In genomic region chr11:76064411-76064810, GRCm38 (mm10) we compare ENCODE assay signal across 27 mouse cellular contexts. TPM values are rescaled to one million over a fixed set of nuclear protein-coding genes. Genes with fewer than 3 reads are reported as not detected.
DNase-seq lines count a peak whose midpoint lies in the region; ATAC-seq and TF ChIP-seq lines count a peak whose summit lies in the region.
"Had no signal": no experiment of that assay in that cellular context is flagged by ENCODE, and none has a peak within 500 bp of the region (broad histone marks: within the 10 kb centered on the region; RNA-seq: fewer than 3 reads in every experiment).

No protein-coding gene starts in this region.

- H3K36me3 ChIP-seq in MEL (ENCODE audit: control insufficient read depth in 1 of 2, insufficient read depth in 2 of 2, low read length in 2 of 2), result no peaks in the 10 kb centered on the region
- H3K36me3 ChIP-seq in intestine, postnatal 0 days (ENCODE audit: control insufficient read depth, insufficient read depth), result peaks cover 29% of the 10 kb centered on the region
- no peaks in the 10 kb centered on the region for H3K36me3 ChIP-seq in thymus, adult 2 months (ENCODE audit: control insufficient read depth, insufficient read depth, low read length)
- H3K36me3 ChIP-seq in forebrain, embryonic 12.5 days (replicated peaks), result peaks cover 8% of the 10 kb centered on the region; the same call in 1 of the 2 replicates

- TF ChIP-seq RAD21 in MEL (IDR thresholded peaks at IDR 0.05; ENCODE audit: low read depth, low read length), result no peak

- 83% methylated on average over 7 of the region's 7 CpGs for WGBS in intestine, postnatal 0 days
- WGBS in thymus, adult 2 months, result 27% methylated on average over 7 of the region's 7 CpGs
- 92% methylated on average over 7 of the region's 7 CpGs for WGBS in forebrain, embryonic 12.5 days

- no peak overlapping the region for H3K4me2 ChIP-seq in intestine, postnatal 0 days (replicated peaks; ENCODE audit: low read depth)
- H3K4me2 ChIP-seq in forebrain, embryonic 12.5 days, result no peak overlapping the region
- H3K4me2 ChIP-seq: embryonic facial prominence, embryonic 13.5 days; heart, embryonic 15.5 days; hindbrain, embryonic 15.5 days; limb, embryonic 13.5 days; liver, embryonic 13.5 days; midbrain, embryonic 13.5 days; neural tube, embryonic 12.5 days had no signal

- H3K27me3 ChIP-seq in MEL (ENCODE audit: control insufficient read depth in 1 of 2, insufficient read depth in 2 of 2, low read length in 2 of 2), result no peaks in the 10 kb centered on the region
- H3K27me3 ChIP-seq in intestine, postnatal 0 days (replicated peaks; ENCODE audit: control insufficient read depth, insufficient read depth, low read length), result no peaks in the 10 kb centered on the region
- H3K27me3 ChIP-seq in thymus, adult 2 months (ENCODE audit: control insufficient read depth, insufficient read depth, low read length), result no peaks in the 10 kb centered on the region
- H3K27me3 ChIP-seq in forebrain, embryonic 12.5 days, result no peaks in the 10 kb centered on the region
- H3K27me3 ChIP-seq: embryonic facial prominence, embryonic 13.5 days; heart, embryonic 15.5 days; hindbrain, embryonic 15.5 days; limb, embryonic 13.5 days; liver, embryonic 13.5 days; megakaryocyte, embryonic 14.5 days; midbrain, embryonic 13.5 days; neural tube, embryonic 12.5 days had no signal

- no peak overlapping the region for H3K9ac ChIP-seq in MEL (ENCODE audit: control insufficient read depth, low read depth, low read length, poor library complexity, severe bottlenecking)
- H3K9ac ChIP-seq in intestine, postnatal 0 days (ENCODE audit: low read depth, low read length), result no peak overlapping the region
- H3K9ac ChIP-seq in forebrain, embryonic 12.5 days, result no peak overlapping the region
- H3K9ac ChIP-seq: embryonic facial prominence, embryonic 13.5 days; heart, embryonic 15.5 days; hindbrain, embryonic 15.5 days; limb, embryonic 13.5 days; liver, embryonic 13.5 days; midbrain, embryonic 13.5 days; neural tube, embryonic 12.5 days had no signal

- H3K4me1 ChIP-seq in MEL (ENCODE audit: control insufficient read depth in 1 of 2, insufficient read depth in 2 of 2, low read length in 2 of 2), result no peaks in the 10 kb centered on the region
- H3K4me1 ChIP-seq in intestine, postnatal 0 days (replicated peaks; ENCODE audit: control insufficient read depth, insufficient read depth, low read length), result no peaks in the 10 kb centered on the region
- no peaks in the 10 kb centered on the region for H3K4me1 ChIP-seq in thymus, adult 2 months (replicated peaks; ENCODE audit: control insufficient read depth, insufficient read depth, low read length)
- H3K4me1 ChIP-seq in forebrain, embryonic 12.5 days, result no peaks in the 10 kb centered on the region
- H3K4me1 ChIP-seq: hindbrain, embryonic 15.5 days; liver, embryonic 13.5 days; megakaryocyte, embryonic 14.5 days; midbrain, embryonic 13.5 days; neural tube, embryonic 12.5 days had no signal

- peak; percentile 59 for ATAC-seq in granulocyte monocyte progenitor cell, adult 5-6 weeks (replicated peaks; ENCODE audit: poor library complexity, severe bottlenecking)
- no peak for ATAC-seq in intestine, postnatal 0 days
- no peak for ATAC-seq in forebrain, embryonic 12.5 days (ENCODE audit: low FRiP score)
- ATAC-seq: forebrain, embryonic 14.5 days; midbrain, embryonic 13.5 days had no signal

- H3K4me3 ChIP-seq in MEL (ENCODE audit: control insufficient read depth in 1 of 2, insufficient read depth in 1 of 2, low read depth in 2 of 2, low read length in 2 of 2), result no peak overlapping the region
- H3K4me3 ChIP-seq in intestine, postnatal 0 days (ENCODE audit: low read depth, low read length), result no peak overlapping the region
- no peak overlapping the region for H3K4me3 ChIP-seq in thymus, adult 2 months (ENCODE audit: control insufficient read depth, insufficient read depth, low read length)
- H3K4me3 ChIP-seq in forebrain, embryonic 12.5 days (replicated peaks), result no peak overlapping the region
- H3K4me3 ChIP-seq: embryonic facial prominence, embryonic 13.5 days; heart, embryonic 15.5 days; hindbrain, embryonic 15.5 days; layer of hippocampus, adult 2 months; limb, embryonic 13.5 days; liver, embryonic 13.5 days; megakaryocyte, embryonic 14.5 days; midbrain, embryonic 13.5 days; neural tube, embryonic 12.5 days had no signal

- no peak for TF ChIP-seq POLR2A in MEL (IDR thresholded peaks at IDR 0.05; ENCODE audit: control insufficient read depth in 1 of 2, insufficient read depth in 1 of 2, low read depth in 1 of 2, low read length in 2 of 2, poor library complexity in 1 of 2)
- TF ChIP-seq POLR2A in thymus, adult 2 months (IDR thresholded peaks at IDR 0.05; ENCODE audit: control insufficient read depth, extremely low read depth, insufficient read depth, low read length, poor library complexity), result no peak

- no peaks in the 10 kb centered on the region for H3K79me2 ChIP-seq in MEL (ENCODE audit: control insufficient read depth, insufficient read depth, low read length, poor library complexity)

- no peak for TF ChIP-seq EP300 in MEL (IDR thresholded peaks at IDR 0.05; ENCODE audit: low read depth in 1 of 2, low read length in 2 of 2)

- no peaks in the 10 kb centered on the region for H3K9me3 ChIP-seq in MEL (replicated peaks; ENCODE audit: insufficient read depth, low read length)
- no peaks in the 10 kb centered on the region for H3K9me3 ChIP-seq in intestine, postnatal 0 days (ENCODE audit: control insufficient read depth)
- no peaks in the 10 kb centered on the region for H3K9me3 ChIP-seq in forebrain, embryonic 12.5 days
- H3K9me3 ChIP-seq: embryonic facial prominence, embryonic 13.5 days; heart, embryonic 15.5 days; hindbrain, embryonic 15.5 days; limb, embryonic 13.5 days; liver, embryonic 13.5 days; megakaryocyte, embryonic 14.5 days; midbrain, embryonic 13.5 days; neural tube, embryonic 12.5 days had no signal

- peak; percentile 38 for DNase-seq in B cell, adult 2 months
- DNase-seq in MEL (ENCODE audit: low read depth, low spot score), result peak; percentile 31
- peak; percentile 29 to 69 for DNase-seq in spleen, postnatal 4 days (ENCODE audit: low spot score in 2 of 2)
- DNase-seq in thymus, adult 2 months, result no peak
- DNase-seq: cerebellum, adult 2 months; cerebellum, postnatal 25 days; embryo, embryonic 11 days; gastrocnemius, postnatal 10 days; heart, postnatal 4 days; kidney, adult 9 months; kidney, postnatal 25 days; liver, embryonic 13.5 days; lung, adult 2 months; lung, postnatal 14 days; thymus, postnatal 25 days had no signal

- no peak overlapping the region for H3K27ac ChIP-seq in MEL (ENCODE audit: control insufficient read depth, low read depth, low read length)
- H3K27ac ChIP-seq in intestine, postnatal 0 days (ENCODE audit: low read depth, low read length), result no peak overlapping the region
- H3K27ac ChIP-seq in thymus, adult 2 months (ENCODE audit: control insufficient read depth, insufficient read depth, low read length), result no peak overlapping the region
- no peak overlapping the region for H3K27ac ChIP-seq in forebrain, embryonic 12.5 days
- H3K27ac ChIP-seq: embryonic facial prominence, embryonic 13.5 days; heart, embryonic 15.5 days; hindbrain, embryonic 15.5 days; layer of hippocampus, adult 2 months; limb, embryonic 13.5 days; liver, embryonic 13.5 days; midbrain, embryonic 13.5 days; neural tube, embryonic 12.5 days had no signal

- no peak for TF ChIP-seq CTCF in MEL (IDR thresholded peaks at IDR 0.05 in 2 of 3, conservative IDR thresholded peaks at IDR 0.05 in 1 of 3; ENCODE audit: control insufficient read depth in 1 of 3, insufficient read depth in 1 of 3, low read depth in 2 of 3, low read length in 3 of 3, poor library complexity in 1 of 3, severe bottlenecking in 1 of 3)
- TF ChIP-seq CTCF in intestine, postnatal 0 days (IDR thresholded peaks at IDR 0.05; ENCODE audit: low read depth), result no peak
- TF ChIP-seq CTCF in thymus, adult 2 months (IDR thresholded peaks at IDR 0.05; ENCODE audit: borderline replicate concordance, control insufficient read depth, extremely low read depth, insufficient read depth, low read length, poor library complexity), result no peak

TF ChIP-seq in MEL, 35 proteins besides CTCF, POLR2A, EP300 and RAD21:
- TF ChIP-seq GATA1 (IDR thresholded peaks at IDR 0.05; ENCODE audit: low read depth, low read length) (no peak), MYC (IDR thresholded peaks at IDR 0.05; ENCODE audit: low read depth, low read length) (no peak), ZC3H11A (IDR thresholded peaks at IDR 0.05; ENCODE audit: low read depth, low read length) (no peak), ZKSCAN1 (IDR thresholded peaks at IDR 0.05; ENCODE audit: low read depth, low read length) (no peak), TAL1 (IDR thresholded peaks at IDR 0.05; ENCODE audit: low read length) (no peak), RCOR1 (IDR thresholded peaks at IDR 0.05; ENCODE audit: low read depth, low read length) (no peak), USF2 (IDR thresholded peaks at IDR 0.05; ENCODE audit: borderline replicate concordance in 1 of 2, insufficient read depth in 1 of 2, low read depth in 1 of 2, low read length in 2 of 2) (no peak), SIN3A (IDR thresholded peaks at IDR 0.05; ENCODE audit: low read length) (no peak), TCF12 (IDR thresholded peaks at IDR 0.05; ENCODE audit: low read depth, low read length) (no peak), HCFC1 (IDR thresholded peaks at IDR 0.05; ENCODE audit: low read depth, low read length) (no peak), UBTF (IDR thresholded peaks at IDR 0.05; ENCODE audit: borderline replicate concordance, insufficient read depth, low read depth, low read length) (no peak), ELF1 (IDR thresholded peaks at IDR 0.05; ENCODE audit: low read depth, low read length) (no peak), ZMIZ1 (IDR thresholded peaks at IDR 0.05; ENCODE audit: low read depth, low read length) (no peak), MAZ (IDR thresholded peaks at IDR 0.05; ENCODE audit: low read depth, low read length) (no peak), BHLHE40 (IDR thresholded peaks at IDR 0.05; ENCODE audit: borderline replicate concordance, low read depth, low read length) (no peak)

RNA-seq across cellular contexts. Expression of gene Rflnb, which starts 36.8 kb away (rescaled TPM):
- 4.8 and 7.4 TPM in 2 replicates for total RNA-seq in MEL (2012; rRNA removed)
- 1 to 10 TPM in 1 of 2 experiments, not detected in 1; 8.7 TPM for polyA plus RNA-seq in MEL (2012; ENCODE audit: insufficient read depth in 1 of 2, insufficient read length in 2 of 2, low read depth in 1 of 2, low replicate concordance in 2 of 2, missing spikeins in 1 of 2)
- 8.1 and 14.5 TPM in 2 replicates for total RNA-seq in granulocyte monocyte progenitor cell, adult 5-6 weeks (2014; fragmentation: Nextera tagmentation)
- 13.1 and 21.6 TPM in 2 replicates for total RNA-seq in granulocyte monocyte progenitor cell, adult 5-6 weeks (2017)
- polyA plus RNA-seq in intestine, postnatal 0 days (2015; fragmentation: Nextera tagmentation; extraction: Ambion mirVana), result 24.2 and 26.8 TPM in 2 replicates
- polyA plus RNA-seq in thymus, adult 2 months (2012; rRNA removed), result 8.7 and 8.9 TPM in 2 replicates
- polyA plus RNA-seq in forebrain, embryonic 12.5 days (2016; fragmentation: Nextera tagmentation; extraction: Ambion mirVana), result 11.7 and 13.2 TPM in 2 replicates
